ENCODE assay signal across 10 mouse cellular contexts in genomic region chr8:123384883-123385540, GRCm38 (mm10). TPM values are rescaled to one million over a fixed set of nuclear protein-coding genes. Genes with fewer than 3 reads are reported as not detected.
A peak's percentile ranks its signal among the peaks of the same experiment; 100 is the strongest.
DNase-seq lines count a peak whose midpoint lies in the region; ATAC-seq and TF ChIP-seq lines count a peak whose summit lies in the region.
"Had no signal": no experiment of that assay in that cellular context is flagged by ENCODE, and none has a peak within 500 bp of the region (broad histone marks: within the 10 kb centered on the region; RNA-seq: fewer than 3 reads in every experiment).

No protein-coding gene starts in this region.

- H3K4me2 ChIP-seq in hindbrain, embryonic 13.5 days: no peak overlapping the region
- H3K4me2 ChIP-seq in heart, embryonic 12.5 days: no peak overlapping the region
- H3K4me2 ChIP-seq: liver, embryonic 13.5 days; stomach, embryonic 15.5 days had no signal

- no peaks in the 10 kb centered on the region for H3K4me1 ChIP-seq in hindbrain, embryonic 10.5 days (replicated peaks)
- H3K4me1 ChIP-seq in hindbrain, embryonic 13.5 days (replicated peaks): no peaks in the 10 kb centered on the region
- H3K4me1 ChIP-seq in small intestine, adult 2 months (ENCODE audit: control insufficient read depth, insufficient read depth, insufficient read length, low read length): peaks cover 4% of the 10 kb centered on the region; the same call in 1 of the 2 replicates
- H3K4me1 ChIP-seq in heart, embryonic 12.5 days (replicated peaks): no peaks in the 10 kb centered on the region
- H3K4me1 ChIP-seq: liver, embryonic 13.5 days; stomach, embryonic 15.5 days had no signal

- DNase-seq in hindbrain, embryonic 10.5 days (ENCODE audit: low spot score): peak; percentile 38
- peak; percentile 49 for DNase-seq in 3T3-L1 (ENCODE audit: low read depth, low spot score)
- peak; percentile 42 to 49 for DNase-seq in CD8-positive naive resting alpha-beta T cell, adult 2 months (ENCODE audit: low read depth in 2 of 2, low spot score in 2 of 2)
- DNase-seq in cerebellum, adult 9-10 months: no peak
- DNase-seq: liver, embryonic 13.5 days had no signal

- 75% methylated on average over 9 of the region's 9 CpGs for WGBS in hindbrain, embryonic 10.5 days
- WGBS in hindbrain, embryonic 13.5 days: 75% methylated on average over 9 of the region's 9 CpGs
- 33% methylated on average over 9 of the region's 9 CpGs for WGBS in small intestine, adult 2 months
- WGBS in heart, embryonic 12.5 days: 68% methylated on average over 9 of the region's 9 CpGs

- TF ChIP-seq CTCF in small intestine, adult 2 months (IDR thresholded peaks at IDR 0.05; ENCODE audit: extremely low read depth, insufficient read length, insufficient replicate concordance, low read depth, low read length): peak; percentile 81; the same call in 1 of the 2 replicates

- no peak for ATAC-seq in hindbrain, embryonic 13.5 days (ENCODE audit: low FRiP score)
- 0 out of 2 replicates have a peak, but pooled peaks have one; percentile 63 for ATAC-seq in erythroblast, adult 5-6 weeks (replicated peaks; ENCODE audit: low FRiP score, poor library complexity, severe bottlenecking)
- ATAC-seq in heart, embryonic 12.5 days (ENCODE audit: insufficient number of reproducible peaks, low FRiP score): no peak

- no peaks in the 10 kb centered on the region for H3K27me3 ChIP-seq in hindbrain, embryonic 10.5 days (ENCODE audit: insufficient read depth, poor library complexity, severe bottlenecking)
- no peaks in the 10 kb centered on the region for H3K27me3 ChIP-seq in hindbrain, embryonic 13.5 days
- H3K27me3 ChIP-seq in small intestine, adult 2 months (ENCODE audit: control insufficient read depth, insufficient read depth, low read length): no peaks in the 10 kb centered on the region
- H3K27me3 ChIP-seq in heart, embryonic 12.5 days (replicated peaks): no peaks in the 10 kb centered on the region
- H3K27me3 ChIP-seq: liver, embryonic 13.5 days; stomach, embryonic 15.5 days had no signal

- no peak overlapping the region for H3K9ac ChIP-seq in hindbrain, embryonic 13.5 days
- no peak overlapping the region for H3K9ac ChIP-seq in heart, embryonic 12.5 days
- H3K9ac ChIP-seq: liver, embryonic 13.5 days; stomach, embryonic 15.5 days had no signal

- H3K27ac ChIP-seq in hindbrain, embryonic 10.5 days: no peak overlapping the region
- no peak overlapping the region for H3K27ac ChIP-seq in hindbrain, embryonic 13.5 days
- H3K27ac ChIP-seq in small intestine, adult 2 months (ENCODE audit: insufficient read depth, low read depth, low read length): no peak overlapping the region
- H3K27ac ChIP-seq in heart, embryonic 12.5 days (ENCODE audit: poor library complexity, severe bottlenecking): no peak overlapping the region
- H3K27ac ChIP-seq: liver, embryonic 13.5 days; stomach, embryonic 15.5 days had no signal

- no peak overlapping the region for H3K4me3 ChIP-seq in hindbrain, embryonic 10.5 days
- H3K4me3 ChIP-seq in hindbrain, embryonic 13.5 days: no peak overlapping the region
- no peak overlapping the region for H3K4me3 ChIP-seq in small intestine, adult 2 months (ENCODE audit: low read depth, low read length)
- H3K4me3 ChIP-seq in heart, embryonic 12.5 days: no peak overlapping the region
- H3K4me3 ChIP-seq: liver, embryonic 13.5 days; stomach, embryonic 15.5 days had no signal

- no peaks in the 10 kb centered on the region for H3K9me3 ChIP-seq in hindbrain, embryonic 10.5 days
- H3K9me3 ChIP-seq in hindbrain, embryonic 13.5 days: no peaks in the 10 kb centered on the region
- H3K9me3 ChIP-seq in heart, embryonic 12.5 days (replicated peaks): no peaks in the 10 kb centered on the region
- H3K9me3 ChIP-seq: liver, embryonic 13.5 days; stomach, embryonic 15.5 days had no signal

- TF ChIP-seq POLR2A in small intestine, adult 2 months (IDR thresholded peaks at IDR 0.05; ENCODE audit: low read depth, low read length): no peak

- peaks cover 94% of the 10 kb centered on the region for H3K36me3 ChIP-seq in hindbrain, embryonic 10.5 days
- H3K36me3 ChIP-seq in hindbrain, embryonic 13.5 days: peaks cover 93% of the 10 kb centered on the region
- H3K36me3 ChIP-seq in small intestine, adult 2 months (ENCODE audit: control insufficient read depth, insufficient read depth, low read length): peaks cover 73% of the 10 kb centered on the region
- H3K36me3 ChIP-seq in heart, embryonic 12.5 days: peaks cover 98% of the 10 kb centered on the region

RNA-seq across cellular contexts. Expression of gene Tcf25, which starts 11.5 kb away (rescaled TPM):
- 159 and 169 TPM in 2 replicates for polyA plus RNA-seq in hindbrain, embryonic 10.5 days (2016; fragmentation: Nextera tagmentation; extraction: Ambion mirVana)
- 273 and 284 TPM in 2 replicates for polyA plus RNA-seq in hindbrain, embryonic 13.5 days (2015; fragmentation: Nextera tagmentation; extraction: Ambion mirVana)
- total RNA-seq in erythroblast, adult 5-6 weeks (2015; ENCODE audit: low replicate concordance): 25.3 and 45.0 TPM in 2 replicates
- 19.5 and 29.4 TPM in 2 replicates for total RNA-seq in erythroblast, adult 5-6 weeks (2017; ENCODE audit: low replicate concordance)
- polyA plus RNA-seq in small intestine, adult 2 months (2012; rRNA removed): 82.6 and 128 TPM in 2 replicates
- 172 TPM in 2 replicates for polyA plus RNA-seq in heart, embryonic 12.5 days (2016; fragmentation: Nextera tagmentation; extraction: Ambion mirVana)

RNA-seq across cellular contexts. Expression of gene Mc1r, which starts 21.9 kb away (rescaled TPM):
- polyA plus RNA-seq in hindbrain, embryonic 10.5 days (2016; fragmentation: Nextera tagmentation; extraction: Ambion mirVana): 0.05 and 0.21 TPM in 2 replicates
- polyA plus RNA-seq in hindbrain, embryonic 13.5 days (2015; fragmentation: Nextera tagmentation; extraction: Ambion mirVana): 0.17 TPM in 2 replicates
- total RNA-seq in erythroblast, adult 5-6 weeks (2015; ENCODE audit: low replicate concordance): not detected in 2 replicates
- not detected in 2 replicates for total RNA-seq in erythroblast, adult 5-6 weeks (2017; ENCODE audit: low replicate concordance)
- not detected in 2 replicates for polyA plus RNA-seq in small intestine, adult 2 months (2012; rRNA removed)
- polyA plus RNA-seq in heart, embryonic 12.5 days (2016; fragmentation: Nextera tagmentation; extraction: Ambion mirVana): not detected in 2 replicates
- polyA plus RNA-seq: liver, embryonic 13.5 days; stomach, embryonic 15.5 days had no signal

RNA-seq across cellular contexts. Expression of gene Tubb3, which starts 26.2 kb away (rescaled TPM):
- polyA plus RNA-seq in hindbrain, embryonic 10.5 days (2016; fragmentation: Nextera tagmentation; extraction: Ambion mirVana): 560 and 909 TPM in 2 replicates
- polyA plus RNA-seq in hindbrain, embryonic 13.5 days (2015; fragmentation: Nextera tagmentation; extraction: Ambion mirVana): 1,817 and 1,895 TPM in 2 replicates
- total RNA-seq in erythroblast, adult 5-6 weeks (2015; ENCODE audit: low replicate concordance): 3.8 TPM in 1 of 2 replicates, not detected in the other
- total RNA-seq in erythroblast, adult 5-6 weeks (2017; ENCODE audit: low replicate concordance): not detected in 2 replicates
- 5.5 and 9.5 TPM in 2 replicates for polyA plus RNA-seq in small intestine, adult 2 months (2012; rRNA removed)
- polyA plus RNA-seq in heart, embryonic 12.5 days (2016; fragmentation: Nextera tagmentation; extraction: Ambion mirVana): 7.6 and 9.1 TPM in 2 replicates

RNA-seq across cellular contexts. Expression of gene Def8, which starts 38.3 kb away (rescaled TPM):
- 40.9 and 42.3 TPM in 2 replicates for polyA plus RNA-seq in hindbrain, embryonic 10.5 days (2016; fragmentation: Nextera tagmentation; extraction: Ambion mirVana)
- 42.2 and 44.3 TPM in 2 replicates for polyA plus RNA-seq in hindbrain, embryonic 13.5 days (2015; fragmentation: Nextera tagmentation; extraction: Ambion mirVana)
- total RNA-seq in erythroblast, adult 5-6 weeks (2015; ENCODE audit: low replicate concordance): 11.3 and 15.8 TPM in 2 replicates
- 12.8 and 16.5 TPM in 2 replicates for total RNA-seq in erythroblast, adult 5-6 weeks (2017; ENCODE audit: low replicate concordance)
- 14.9 and 18.4 TPM in 2 replicates for polyA plus RNA-seq in small intestine, adult 2 months (2012; rRNA removed)
- 34.7 and 36.0 TPM in 2 replicates for polyA plus RNA-seq in heart, embryonic 12.5 days (2016; fragmentation: Nextera tagmentation; extraction: Ambion mirVana)

RNA-seq across cellular contexts. Expression of gene Spire2, which starts 52.5 kb away (rescaled TPM):
- 10.8 and 19.5 TPM in 2 replicates for polyA plus RNA-seq in hindbrain, embryonic 10.5 days (2016; fragmentation: Nextera tagmentation; extraction: Ambion mirVana)
- 39.1 and 39.6 TPM in 2 replicates for polyA plus RNA-seq in hindbrain, embryonic 13.5 days (2015; fragmentation: Nextera tagmentation; extraction: Ambion mirVana)
- total RNA-seq in erythroblast, adult 5-6 weeks (2015; ENCODE audit: low replicate concordance): not detected in 2 replicates
- total RNA-seq in erythroblast, adult 5-6 weeks (2017; ENCODE audit: low replicate concordance): 0.09 TPM in 1 of 2 replicates, not detected in the other
- 20.9 and 56.2 TPM in 2 replicates for polyA plus RNA-seq in small intestine, adult 2 months (2012; rRNA removed)
- polyA plus RNA-seq in heart, embryonic 12.5 days (2016; fragmentation: Nextera tagmentation; extraction: Ambion mirVana): 2.8 and 3.4 TPM in 2 replicates

Comparison
In these comparisons a context has a peak if more than half of its experiments do, and no peak if none do; other contexts are left out.
1. RNA of gene Tubb3, which starts 26.2 kb away (polyA plus RNA-seq): 1,817 to 1,895 TPM in hindbrain, embryonic 13.5 days and 560 to 909 TPM in hindbrain, embryonic 10.5 days; 5.5 to 9.5 TPM in small intestine, adult 2 months and 7.6 to 9.1 TPM in heart, embryonic 12.5 days; every median in the first group is over 10 times any median in the second.